Mouse (Mus musculus) lung, adult 18-20 months (tissue): ENCODE data around the gene Hps3.
"Not testable (repeated sequence)": the region's sequence is repeated elsewhere in the genome, so short reads cannot be mapped to it uniquely, and the experiment has no call there.

Experiments
- DNase-seq, 2 experiments: peaks; one replicate each; pipeline ENCODE4 v3.0.0; 2022; ENCODE audit warnings: mixed read lengths in 2 of 2

The Hps3 gene

GRCm38 (mm10) chr3:20005611-20006010, 29.5 kb downstream of the Hps3 start:
- DNase-seq, result no peak

GRCm38 (mm10) chr3:20004422-20004821, 30.7 kb downstream of the Hps3 start:
- no peak for DNase-seq

GRCm38 (mm10) chr3:20002786-20003185, 32.3 kb downstream of the Hps3 start:
- DNase-seq, result peak; percentile 18 to 33

GRCm38 (mm10) chr3:20000806-20001205, 34.3 kb downstream of the Hps3 start:
- DNase-seq, result no peak

DNA sequence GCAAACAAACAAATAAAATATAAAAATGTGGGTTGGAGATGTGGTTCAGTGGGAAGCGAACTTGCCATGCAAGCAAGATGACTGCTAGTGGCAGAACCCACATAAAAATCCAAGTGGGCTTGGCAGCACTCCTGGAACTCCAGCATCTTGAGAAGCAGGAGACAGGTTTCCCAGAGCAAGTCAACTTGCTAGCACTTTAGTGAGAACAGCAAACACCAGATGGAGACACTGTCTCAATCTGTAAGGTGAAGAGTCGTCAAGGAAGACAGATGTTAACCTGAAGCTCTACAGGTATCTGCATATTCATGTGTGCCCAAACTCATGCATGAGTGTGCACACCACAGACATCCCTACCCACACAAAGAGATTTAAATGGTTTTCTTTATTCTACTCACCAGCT, 35.6 kb downstream of the Hps3 start:
- no peak for DNase-seq

GRCm38 (mm10) chr3:19992388-19992787, 42.7 kb downstream of the Hps3 start:
- no peak for DNase-seq

- no peak for DNase-seq
Observed at GRCm38 (mm10) chr3:19990031-19990430, 45.1 kb downstream of the Hps3 start.

GRCm38 (mm10) chr3:19986123-19986522, 49.0 kb downstream of the Hps3 start:
- DNase-seq, result no peak

GRCm38 (mm10) chr3:19982846-19983245, 52.3 kb downstream of the Hps3 start:
- no peak for DNase-seq

DNA sequence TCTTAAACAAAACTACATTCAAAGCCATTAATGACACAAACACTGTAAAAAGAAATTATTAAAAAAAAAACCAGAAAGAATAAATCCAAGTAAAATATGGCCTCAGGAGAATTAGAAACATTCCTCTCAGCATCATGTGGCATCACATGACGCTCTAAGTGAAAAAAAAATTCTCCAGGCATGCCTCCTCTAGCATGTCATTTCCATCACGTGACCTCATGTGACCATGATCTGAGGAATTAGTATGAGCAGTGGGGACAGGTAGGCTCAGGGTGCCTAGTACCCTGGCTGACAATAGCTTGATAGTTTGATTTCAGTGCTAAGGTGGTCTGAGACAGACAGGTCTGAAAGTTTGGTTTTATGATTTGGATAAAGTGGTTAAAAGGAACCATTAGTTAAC, 54.0 kb downstream of the Hps3 start:
- no peak for DNase-seq

DNA sequence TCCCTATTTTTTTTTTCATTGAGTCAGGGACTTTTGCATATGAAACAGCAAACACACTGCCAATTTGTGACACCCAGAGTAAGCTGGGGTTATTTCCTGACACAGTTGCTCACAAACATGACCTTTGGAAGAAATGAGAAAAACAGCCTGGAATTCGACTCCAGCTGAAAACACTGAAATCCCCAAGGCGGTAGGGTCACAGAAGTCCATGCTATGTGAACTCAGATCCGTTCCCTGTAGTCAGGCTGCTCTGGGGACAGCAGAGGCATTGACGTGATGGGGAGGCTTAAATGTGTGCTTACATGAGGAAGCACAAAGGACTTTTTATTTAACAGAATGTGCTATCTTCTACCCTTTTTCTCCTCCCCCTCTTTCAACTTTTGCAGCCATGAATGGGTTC, 56.6 kb downstream of the Hps3 start:
- DNase-seq, result no peak

DNA sequence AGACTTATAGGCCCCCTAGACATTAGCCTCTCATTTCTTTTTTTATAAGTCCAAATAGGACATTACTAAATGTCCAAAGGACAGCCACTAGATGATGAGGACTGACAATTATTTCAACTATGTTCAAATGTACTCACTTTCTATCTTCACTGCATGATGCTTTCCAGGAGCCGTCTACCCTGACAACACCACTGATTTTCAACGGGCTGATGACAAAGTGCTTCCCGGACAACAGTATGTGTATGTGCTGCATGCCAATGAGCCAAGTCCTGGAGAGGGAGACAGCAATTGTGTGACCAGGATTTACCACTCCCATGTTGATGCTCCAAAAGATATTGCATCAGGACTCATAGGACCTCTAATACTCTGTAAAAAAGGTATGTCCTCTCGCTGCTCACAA, 69.0 kb downstream of the Hps3 start:
- no peak for DNase-seq

DNA sequence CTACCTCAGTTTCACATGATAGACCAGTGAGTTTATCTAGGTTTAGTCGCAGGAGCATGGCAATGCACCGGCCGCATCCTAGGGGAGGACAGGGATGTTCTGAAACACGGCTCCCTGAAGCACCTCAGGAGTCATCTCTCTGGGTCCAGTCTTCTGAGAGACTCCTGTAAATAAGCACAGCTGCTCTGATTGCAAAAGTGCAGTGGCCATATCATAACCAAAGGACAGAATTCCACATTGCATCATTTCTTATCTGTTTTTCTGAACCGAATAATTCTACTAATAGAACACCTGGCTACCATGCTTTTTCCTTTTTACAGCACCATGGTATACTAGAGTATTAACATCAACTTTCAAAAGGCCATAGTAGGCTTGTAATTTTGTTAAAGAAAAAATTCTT, 69.9 kb downstream of the Hps3 start:
- DNase-seq, result no peak

DNA sequence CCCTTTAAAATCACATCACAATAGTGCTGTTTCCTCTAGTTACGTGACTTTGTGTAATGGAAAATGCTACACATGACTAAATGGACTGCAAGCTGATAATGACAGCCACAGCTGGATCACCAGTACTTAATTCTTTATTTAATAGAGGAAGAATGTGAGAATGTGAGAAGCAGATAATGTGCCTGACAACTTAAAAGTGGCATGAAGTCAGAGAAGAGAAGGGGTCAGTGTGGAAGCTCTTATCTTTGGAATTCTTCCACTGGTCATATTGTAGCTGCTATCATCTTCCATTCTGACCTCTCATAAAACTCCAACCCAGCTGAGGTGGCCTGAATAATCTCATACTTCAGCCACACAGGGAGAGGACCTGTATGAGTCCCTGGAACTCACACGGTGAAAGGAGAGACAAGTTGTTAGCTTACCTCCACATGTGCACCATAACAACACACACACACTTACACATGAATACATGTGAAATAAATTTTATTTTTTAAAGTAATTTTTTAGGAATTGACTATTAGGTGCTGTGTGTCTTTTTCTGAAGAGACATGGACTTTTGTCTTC, 70.4 kb downstream of the Hps3 start:
- DNase-seq, result no peak

DNA sequence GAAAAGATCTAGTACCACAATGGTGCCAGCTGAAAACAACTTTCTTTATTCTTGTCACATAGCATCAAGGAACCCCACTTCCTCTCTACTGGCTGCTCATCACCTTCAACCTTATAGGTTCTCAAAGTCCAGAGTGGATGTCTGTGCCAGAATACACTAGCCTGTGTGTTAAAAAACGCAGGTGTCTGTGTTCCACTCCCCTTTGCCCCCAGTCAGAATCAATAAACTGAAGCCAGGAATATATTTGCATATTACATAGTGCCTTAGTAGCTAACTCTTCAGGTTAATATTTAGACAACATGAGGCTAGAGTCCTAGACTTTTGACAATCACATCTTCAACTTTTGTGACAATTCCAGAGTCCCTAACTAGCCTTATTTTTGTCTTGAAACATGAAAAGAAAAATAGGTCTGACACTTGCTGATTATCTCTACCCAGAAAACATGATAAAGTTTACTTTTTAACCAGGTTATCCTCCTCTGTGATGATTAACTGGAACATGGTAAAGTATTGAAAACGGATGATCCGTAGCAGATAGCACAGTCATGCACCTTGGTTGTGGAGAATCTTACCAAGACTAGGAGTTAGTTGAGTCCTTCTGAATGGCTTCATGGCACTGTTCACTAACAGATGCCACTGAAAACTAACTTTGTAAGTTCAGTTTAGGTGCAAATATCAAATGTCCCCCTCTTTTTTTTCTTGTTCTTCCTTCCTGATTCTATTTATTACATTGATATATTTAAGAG, 72.2 kb downstream of the Hps3 start:
- no peak for DNase-seq

GRCm38 (mm10) chr3:19961341-19961740, 73.8 kb downstream of the Hps3 start:
- DNase-seq, result no peak

GRCm38 (mm10) chr3:19960570-19961114, 74.5 kb downstream of the Hps3 start:
- DNase-seq, result no peak

DNA sequence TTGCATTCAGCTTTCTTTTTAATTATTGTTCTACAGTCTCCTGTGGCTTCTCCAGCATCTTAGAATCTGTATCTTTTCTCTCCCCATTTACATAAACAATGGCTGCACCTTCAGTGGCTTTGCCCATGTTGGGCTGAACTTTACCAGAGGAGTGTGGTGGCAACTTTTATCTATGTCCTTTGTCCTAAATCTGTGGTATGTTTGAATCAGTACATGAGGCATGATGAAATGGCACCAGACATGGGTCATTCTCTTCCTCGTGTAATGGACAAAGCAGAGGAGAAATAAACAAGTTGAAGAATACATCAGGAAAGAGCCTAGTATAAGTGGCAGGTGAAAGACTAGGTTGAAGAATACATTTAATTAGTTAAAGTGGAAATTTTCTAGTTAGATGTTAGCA, 76.1 kb downstream of the Hps3 start:
- DNase-seq, result no peak

GRCm38 (mm10) chr3:19958031-19958430, 77.1 kb downstream of the Hps3 start:
- no peak for DNase-seq

- peak in 1 of 2 experiments; percentile 30 for DNase-seq
Observed at GRCm38 (mm10) chr3:19956885-19957284, 78.2 kb downstream of the Hps3 start, which contains the start of gene Cp. Gene Cp (plus strand): TSS chr3:19957054.

DNA sequence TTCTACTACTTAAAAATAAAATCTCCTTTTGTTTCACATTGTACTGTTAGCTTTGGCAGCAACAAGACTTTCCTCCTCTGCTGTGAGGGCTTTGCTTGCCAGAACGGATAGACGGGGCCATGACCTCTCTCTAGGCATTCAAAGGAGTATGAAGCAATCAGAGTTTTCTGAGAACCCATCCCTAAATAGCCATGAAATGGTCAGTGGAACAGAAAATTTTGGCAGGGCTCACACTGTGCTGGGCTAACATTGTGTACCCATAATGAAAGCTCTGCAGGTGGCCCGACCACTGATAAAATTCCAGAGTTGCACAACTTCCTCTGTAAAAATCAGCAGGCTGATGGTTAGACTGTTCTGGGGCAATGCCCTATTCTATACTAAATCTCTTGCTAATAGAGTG, 81.2 kb downstream of the Hps3 start:
- DNase-seq, result peak; percentile 86 to 91

GRCm38 (mm10) chr3:19953425-19953824, 81.7 kb downstream of the Hps3 start:
- no peak for DNase-seq

DNA sequence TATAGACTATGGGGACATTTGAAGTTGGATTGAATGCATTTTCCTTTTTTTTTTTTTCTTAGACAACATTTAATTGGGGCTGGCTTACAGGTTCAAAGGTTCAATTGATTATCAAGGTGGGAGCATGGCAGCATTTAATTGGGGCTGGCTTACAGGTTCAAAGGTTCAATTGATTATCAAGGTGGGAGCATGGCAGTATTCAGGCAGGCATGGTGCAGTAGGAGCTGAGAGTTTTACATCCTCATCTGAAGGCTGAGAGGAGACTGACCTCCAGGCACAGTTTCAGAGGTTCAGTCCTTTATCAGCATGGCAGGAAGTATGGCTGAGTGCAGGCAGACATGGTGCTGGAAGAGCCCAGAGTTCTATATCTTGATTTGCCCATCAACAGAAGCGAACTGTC, 85.7 kb downstream of the Hps3 start:
- DNase-seq, result not testable (repeated sequence)

- no peak for DNase-seq
Observed at GRCm38 (mm10) chr3:19948552-19948951, 86.6 kb downstream of the Hps3 start.
